Mouse (Mus musculus) forebrain, embryonic 12.5 days (tissue): ENCODE results near the gene Pgap2. TPM values are rescaled to one million over a fixed set of nuclear protein-coding genes. Genes with fewer than 3 reads are reported as not detected.

Source experiments
- polyA plus RNA-seq: library from polyadenylated mRNA; unstranded; fragments of >200 nt; fragmentation: Nextera tagmentation; extraction: Ambion mirVana; gene quantifications from 2 replicates; pipeline ENCODE4 v1.2.1, GENCODE M21; 2016

Pgap2 gene
- polyA plus RNA-seq, 1 experiment from 2014 or later = 54.3 TPM

Other genes starting within 250 kb of the Pgap2 start
- gene Il18bp, start 191.5 kb upstream of the Pgap2 start, polyA plus RNA-seq = 4.4 and 4.8 TPM in 2 replicates
- gene Rnf121, start 144.7 kb upstream of the Pgap2 start, polyA plus RNA-seq = 33.0 and 33.3 TPM in 2 replicates
- gene Xndc1, start 144.7 kb upstream of the Pgap2 start, polyA plus RNA-seq = 49.8 and 50.7 TPM in 2 replicates
- gene Xntrpc, start 144.5 kb upstream of the Pgap2 start, polyA plus RNA-seq = 2.9 and 3.0 TPM in 2 replicates
- not detected in 2 replicates for gene Trpc2, start 127.1 kb upstream of the Pgap2 start, polyA plus RNA-seq
- gene Art1, start 108.5 kb upstream of the Pgap2 start, polyA plus RNA-seq = 0.42 and 0.77 TPM in 2 replicates
- gene Art5, start 100.7 kb upstream of the Pgap2 start, polyA plus RNA-seq = 0.97 and 2.0 TPM in 2 replicates
- gene Chrna10, start 93.4 kb upstream of the Pgap2 start, polyA plus RNA-seq = not detected in 2 replicates
- gene Nup98, start within 50 bp of the Pgap2 start, polyA plus RNA-seq = 45.2 and 46.8 TPM in 2 replicates
- 21.7 and 25.1 TPM in 2 replicates for gene Rhog, start 45.8 kb downstream of the Pgap2 start, polyA plus RNA-seq
- 11.6 and 11.7 TPM in 2 replicates for gene Stim1, start 57.6 kb downstream of the Pgap2 start, polyA plus RNA-seq
- 203 and 216 TPM in 2 replicates for gene Rrm1, start 231.5 kb downstream of the Pgap2 start, polyA plus RNA-seq